Mouse (Mus musculus) heart, embryonic 12.5 days (tissue): Measurements from ENCODE around the gene Slc16a8. TPM values are rescaled to one million over a fixed set of nuclear protein-coding genes. Genes with fewer than 3 reads are reported as not detected.

ENCODE experiments used
- ATAC-seq: fragments of 200-750 bp; cut with Nextera tagmentation; 2 replicates; pipeline ENCODE4 v1.8.0; 2017; ENCODE audit warnings: moderate TSS enrichment, moderate library complexity; ENCODE audit not compliant: insufficient number of reproducible peaks, low FRiP score
- H3K27ac ChIP-seq: fragments of 300-500 bp; sonication (generic); 2 replicates; pipeline ENCODE4 v1.5.1; 2016; ENCODE audit warnings: mild to moderate bottlenecking, moderate library complexity; ENCODE audit not compliant: poor library complexity, severe bottlenecking
- H3K27me3 ChIP-seq: fragments of 300-500 bp; sonication (generic); replicated peaks from 2 replicates; pipeline ENCODE4 v1.6.1; 2016; ENCODE audit warnings: mild to moderate bottlenecking, moderate library complexity
- H3K36me3 ChIP-seq: fragments of 300-500 bp; sonication (generic); 2 replicates; pipeline ENCODE4 v1.6.1; 2016; ENCODE audit warnings: mild to moderate bottlenecking, moderate library complexity
- H3K4me1 ChIP-seq: fragments of 300-500 bp; sonication (generic); replicated peaks from 2 replicates; pipeline ENCODE4 v1.6.1; 2016; ENCODE audit warnings: mild to moderate bottlenecking
- H3K4me2 ChIP-seq: fragments of 300-500 bp; sonication (generic); 2 replicates; pipeline ENCODE4 v1.6.1; 2016; ENCODE audit warnings: mild to moderate bottlenecking, moderate library complexity
- H3K4me3 ChIP-seq: fragments of 300-500 bp; sonication (generic); 2 replicates; pipeline ENCODE4 v1.5.1; 2016; ENCODE audit warnings: mild to moderate bottlenecking
- H3K9ac ChIP-seq: fragments of 300-500 bp; sonication (generic); 2 replicates; pipeline ENCODE4 v1.6.1; 2016; ENCODE audit warnings: mild to moderate bottlenecking, moderate library complexity
- H3K9me3 ChIP-seq: fragments of 300-500 bp; sonication (generic); replicated peaks from 2 replicates; pipeline ENCODE4 v1.6.1; 2016; ENCODE audit warnings: mild to moderate bottlenecking, moderate library complexity
- WGBS: fragments of 180-500 bp; shearing (Covaris S2); methylation state at CpG from one replicate; pipeline ENCODE4 v1.1.7; 2016; 5-methylcytosine and 5-hydroxymethylcytosine counted together
- polyA plus RNA-seq: library from polyadenylated mRNA; unstranded; fragments of >200 nt; fragmentation: Nextera tagmentation; extraction: Ambion mirVana; gene quantifications from 2 replicates; pipeline ENCODE4 v1.2.1, GENCODE M21; 2016

Gene Slc16a8
- polyA plus RNA-seq, result 0.36 and 0.65 TPM in 2 replicates

- H3K9ac ChIP-seq, result no peak within 1 kb of the TSS
- no peak within 1 kb of the TSS for H3K4me2 ChIP-seq
- peaks cover 64% of the 10 kb centered on the region for H3K27me3 ChIP-seq
- H3K4me3 ChIP-seq, result no peak within 1 kb of the TSS
- H3K4me1 ChIP-seq, result peaks cover 15% of the 10 kb centered on the region
- WGBS, result 28% methylated on average over 3 of the region's 3 CpGs
- H3K36me3 ChIP-seq, result no peaks in the 10 kb centered on the region; the same call in 1 of the 2 replicates
- H3K9me3 ChIP-seq, result no peaks in the 10 kb centered on the region
- no peak within 1 kb of the TSS for H3K27ac ChIP-seq
- no peak for ATAC-seq
Measured at GRCm38 (mm10) chr15:79254661-79255060, at the start of gene Slc16a8. TSS of gene Slc16a8 (minus strand) at chr15:79254761.

DNA sequence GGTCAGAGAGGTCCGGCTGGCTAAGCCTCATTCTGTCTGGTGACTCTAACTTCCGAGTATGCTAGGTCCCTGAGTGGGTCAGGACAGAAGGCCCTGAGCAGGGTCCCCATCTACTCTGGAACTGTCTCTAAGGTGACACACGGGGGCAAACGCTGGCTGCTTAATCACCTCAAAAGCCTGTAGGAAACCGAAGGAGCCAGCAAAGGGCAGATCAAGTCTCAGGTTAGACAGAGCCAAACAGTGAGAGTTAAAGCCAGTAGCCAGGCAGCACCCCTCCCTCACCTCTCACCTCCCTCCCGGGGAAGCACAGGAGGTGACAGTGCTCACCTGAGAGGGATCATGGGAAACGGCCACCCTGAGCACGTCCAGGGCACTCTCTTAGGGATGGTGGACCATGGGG lies 49.2 kb upstream of the Slc16a8 start:
- no peaks in the 10 kb centered on the region for H3K4me1 ChIP-seq
- no peaks in the 10 kb centered on the region for H3K9me3 ChIP-seq
- no peak overlapping the region for H3K4me2 ChIP-seq
- H3K27me3 ChIP-seq, result no peaks in the 10 kb centered on the region
- no peak overlapping the region for H3K9ac ChIP-seq
- H3K27ac ChIP-seq, result no peak overlapping the region
- ATAC-seq, result no peak
- H3K36me3 ChIP-seq, result peaks cover 27% of the 10 kb centered on the region
- WGBS, result 79% methylated on average over 8 of the region's 8 CpGs
- no peak overlapping the region for H3K4me3 ChIP-seq

DNA sequence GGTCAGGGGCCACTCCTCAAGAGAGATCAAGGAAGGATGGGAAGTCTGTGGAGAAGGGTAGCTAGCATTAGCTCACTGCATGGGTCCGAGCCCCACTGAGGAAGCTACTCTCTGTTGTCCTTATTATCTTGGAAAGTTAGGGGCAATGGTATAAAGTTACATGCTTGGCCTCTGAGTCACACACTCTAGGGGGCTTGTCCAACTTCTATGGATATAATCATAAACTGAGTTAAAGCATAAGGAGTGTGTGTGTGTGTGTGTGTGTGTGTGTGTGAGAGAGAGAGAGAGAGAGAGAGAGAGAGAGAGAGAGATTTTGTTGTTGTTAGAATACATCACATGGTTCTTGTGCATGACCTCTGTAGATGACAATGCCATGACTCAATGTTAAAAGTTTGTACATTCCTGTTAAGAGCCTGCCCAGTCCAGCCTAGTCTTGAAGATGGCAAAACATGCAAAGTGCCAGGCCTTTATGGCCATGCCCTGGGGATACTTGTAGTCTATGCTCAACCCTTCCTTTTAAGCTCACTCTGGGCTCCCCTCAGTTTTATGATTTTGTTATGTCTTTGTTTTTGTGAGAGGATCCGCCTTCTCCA lies 45.1 kb upstream of the Slc16a8 start:
- no peak overlapping the region for H3K27ac ChIP-seq
- H3K4me1 ChIP-seq, result no peaks in the 10 kb centered on the region
- H3K27me3 ChIP-seq, result no peaks in the 10 kb centered on the region
- H3K36me3 ChIP-seq, result peaks cover 18% of the 10 kb centered on the region
- no peak overlapping the region for H3K9ac ChIP-seq
- H3K4me2 ChIP-seq, result no peak overlapping the region
- 73% methylated on average over 2 of the region's 2 CpGs for WGBS
- no peak overlapping the region for H3K4me3 ChIP-seq
- no peaks in the 10 kb centered on the region for H3K9me3 ChIP-seq
- ATAC-seq, result no peak

- no peak for ATAC-seq
- Histone ChIP-seq H3K27me3 (no peaks in the 10 kb centered on the region), H3K4me1 (no peaks in the 10 kb centered on the region), H3K4me3 (no peak overlapping the region), H3K9me3 (no peaks in the 10 kb centered on the region), H3K4me2 (no peak overlapping the region), H3K9ac (no peak overlapping the region), H3K27ac (no peak overlapping the region), H3K36me3 (peaks cover 15% of the 10 kb centered on the region)
- WGBS, result 89% methylated on average over 6 of the region's 6 CpGs
Measured at GRCm38 (mm10) chr15:79298553-79298952, 44.0 kb upstream of the Slc16a8 start.

DNA sequence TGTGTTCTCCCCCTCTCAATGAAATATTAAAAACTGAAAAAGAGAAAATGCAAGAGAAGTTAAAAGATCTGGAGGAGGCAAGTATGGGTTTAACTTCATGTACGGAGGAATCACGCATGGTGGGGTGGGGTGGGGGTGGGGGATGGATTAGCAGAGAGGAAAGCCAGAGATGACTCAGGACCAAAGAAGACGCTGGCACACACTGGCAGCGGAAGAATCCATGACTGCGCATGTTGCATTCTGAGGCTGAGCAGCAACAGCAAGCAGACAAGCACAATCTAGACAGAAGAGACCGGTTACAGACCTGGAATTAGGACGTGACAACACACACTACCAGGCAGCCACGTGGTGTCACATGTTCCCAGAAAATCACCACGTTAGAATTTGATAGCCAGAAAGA lies 38.2 kb upstream of the Slc16a8 start:
- Histone ChIP-seq H3K9ac (no peak overlapping the region), H3K27me3 (no peaks in the 10 kb centered on the region), H3K36me3 (peaks cover 9% of the 10 kb centered on the region), H3K27ac (no peak overlapping the region), H3K9me3 (no peaks in the 10 kb centered on the region), H3K4me2 (no peak overlapping the region), H3K4me1 (no peaks in the 10 kb centered on the region), H3K4me3 (no peak overlapping the region)
- ATAC-seq, result no peak
- 83% methylated on average over 9 of the region's 9 CpGs for WGBS

GRCm38 (mm10) chr15:79290340-79290739 lies 35.8 kb upstream of the Slc16a8 start:
- H3K4me2 ChIP-seq, result no peak overlapping the region
- no peak overlapping the region for H3K9ac ChIP-seq
- peaks cover 23% of the 10 kb centered on the region for H3K36me3 ChIP-seq
- no peaks in the 10 kb centered on the region for H3K4me1 ChIP-seq
- H3K9me3 ChIP-seq, result no peaks in the 10 kb centered on the region
- WGBS, result 82% methylated on average over 3 of the region's 3 CpGs
- H3K4me3 ChIP-seq, result no peak overlapping the region
- H3K27me3 ChIP-seq, result no peaks in the 10 kb centered on the region
- no peak overlapping the region for H3K27ac ChIP-seq
- no peak for ATAC-seq

GRCm38 (mm10) chr15:79289441-79289840 lies 34.9 kb upstream of the Slc16a8 start:
- Histone ChIP-seq H3K4me3 (no peak overlapping the region), H3K4me1 (no peaks in the 10 kb centered on the region), H3K27ac (no peak overlapping the region), H3K27me3 (no peaks in the 10 kb centered on the region), H3K9ac (no peak overlapping the region), H3K4me2 (no peak overlapping the region), H3K36me3 (peaks cover 23% of the 10 kb centered on the region), H3K9me3 (no peaks in the 10 kb centered on the region)
- ATAC-seq, result no peak
- 83% methylated on average over 12 of the region's 12 CpGs for WGBS

DNA sequence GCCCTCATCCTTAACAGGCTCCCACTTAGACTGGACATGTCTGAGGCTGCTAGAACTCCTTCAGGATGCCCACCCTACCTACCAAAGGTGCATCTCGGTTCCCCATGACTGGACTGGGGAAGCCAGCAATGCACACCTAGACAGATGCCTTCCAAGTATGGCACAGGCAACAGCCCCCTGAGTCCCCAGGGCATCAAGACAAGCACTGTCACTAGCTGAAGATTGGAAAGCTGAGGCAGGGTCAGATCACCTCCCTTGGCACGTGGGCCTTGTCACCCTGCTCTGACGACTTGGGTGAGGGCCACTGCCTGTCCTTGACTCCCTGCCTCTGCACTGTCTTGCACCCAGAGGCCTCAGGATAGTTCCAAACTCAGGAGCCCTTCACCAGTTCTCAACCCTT lies 33.8 kb upstream of the Slc16a8 start:
- 77% methylated on average over 3 of the region's 3 CpGs for WGBS

DNA sequence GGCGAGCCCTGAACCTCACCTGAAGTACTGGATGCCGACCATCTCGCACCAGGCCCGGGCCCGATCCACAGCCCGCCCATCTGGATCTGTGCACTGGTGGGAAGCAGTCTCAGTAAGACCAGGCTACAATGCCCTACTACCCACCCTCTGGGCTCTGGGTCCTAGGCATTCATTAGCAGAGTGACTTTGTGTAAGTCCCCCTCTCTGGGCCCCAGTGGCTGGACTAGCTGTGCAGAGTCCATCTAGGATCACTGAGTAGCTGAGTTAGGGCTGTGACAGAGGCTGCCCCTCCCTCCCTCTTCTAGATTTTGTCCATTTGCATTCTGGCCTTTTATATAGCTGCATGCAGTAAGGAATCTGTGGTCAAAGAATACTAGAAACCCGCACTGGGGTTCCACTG lies 32.5 kb upstream of the Slc16a8 start:
- Histone ChIP-seq H3K4me2 (no peak overlapping the region), H3K4me3 (no peak overlapping the region), H3K36me3 (peaks cover 23% of the 10 kb centered on the region), H3K4me1 (no peaks in the 10 kb centered on the region), H3K9me3 (no peaks in the 10 kb centered on the region), H3K27me3 (0 out of 2 replicates have a peak, but pooled peaks cover 5% of the 10 kb centered on the region), H3K27ac (no peak overlapping the region), H3K9ac (no peak overlapping the region)
- 91% methylated on average over 7 of the region's 7 CpGs for WGBS
- no peak for ATAC-seq

More for the DNA sequence above, 33.8 kb upstream of the Slc16a8 start:
- H3K4me3 ChIP-seq, result no peak overlapping the region
- no peaks in the 10 kb centered on the region for H3K9me3 ChIP-seq
- H3K27me3 ChIP-seq, result 0 out of 2 replicates have a peak, but pooled peaks cover 5% of the 10 kb centered on the region
- no peaks in the 10 kb centered on the region for H3K4me1 ChIP-seq
- H3K27ac ChIP-seq, result no peak overlapping the region
- H3K9ac ChIP-seq, result no peak overlapping the region
- peaks cover 23% of the 10 kb centered on the region for H3K36me3 ChIP-seq
- ATAC-seq, result no peak
- H3K4me2 ChIP-seq, result no peak overlapping the region

DNA sequence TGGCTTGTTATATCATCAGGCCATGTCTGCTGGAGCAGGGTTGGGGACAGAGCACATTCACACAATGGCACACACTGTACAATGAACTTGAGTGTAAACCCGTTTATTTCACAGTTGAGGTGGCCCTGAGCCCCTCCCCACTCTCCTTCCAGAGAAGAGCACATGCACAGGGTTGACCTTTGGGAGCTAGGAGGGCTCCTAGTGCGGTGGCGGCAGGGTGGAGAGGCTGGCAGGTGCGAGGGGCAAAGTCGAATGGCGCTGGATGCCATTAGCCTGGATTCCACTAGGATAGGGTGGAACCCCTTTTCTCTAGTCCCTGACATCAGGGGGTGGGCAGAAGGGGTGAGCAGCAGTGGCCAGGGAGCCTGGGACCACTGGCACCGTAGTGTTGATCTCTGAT lies 31.6 kb upstream of the Slc16a8 start:
- no peak overlapping the region for H3K4me2 ChIP-seq
- peaks cover 4% of the 10 kb centered on the region; the same call in 1 of the 2 replicates for H3K4me1 ChIP-seq
- WGBS, result 87% methylated on average over 7 of the region's 7 CpGs
- 0 out of 2 replicates have a peak, but pooled peaks cover 5% of the 10 kb centered on the region for H3K27me3 ChIP-seq
- peaks cover 23% of the 10 kb centered on the region for H3K36me3 ChIP-seq
- H3K9me3 ChIP-seq, result no peaks in the 10 kb centered on the region
- no peak for ATAC-seq
- H3K9ac ChIP-seq, result no peak overlapping the region
- no peak overlapping the region for H3K27ac ChIP-seq
- H3K4me3 ChIP-seq, result no peak overlapping the region

DNA sequence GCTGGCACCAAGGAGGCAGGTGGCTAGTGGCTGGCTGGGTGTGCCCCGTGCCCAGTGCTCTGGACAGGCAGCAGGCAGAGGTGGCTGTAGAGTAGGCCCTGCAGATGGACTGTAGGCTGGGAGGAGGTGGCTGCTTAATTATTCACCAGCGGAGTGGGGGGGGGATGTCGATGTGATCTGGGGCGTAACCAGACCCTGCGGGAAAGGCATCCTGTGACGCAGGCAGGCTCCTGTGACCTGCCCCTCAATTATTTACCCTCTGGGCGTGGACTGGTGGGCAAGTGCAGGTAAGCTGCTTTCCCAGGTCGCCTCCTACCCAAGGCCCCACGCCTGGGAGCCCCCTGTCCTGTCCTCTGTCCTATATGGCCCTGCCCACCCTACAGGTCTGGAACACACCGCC lies 30.8 kb upstream of the Slc16a8 start, which contains the start of gene Baiap2l2:
Gene Baiap2l2 (minus strand): TSS at position 139 of the 400 bp plus-strand sequence.
- ATAC-seq, result no peak
- Histone ChIP-seq H3K4me2 (no peak within 1 kb of the TSS), H3K27me3 (0 out of 2 replicates have a peak, but pooled peaks cover 5% of the 10 kb centered on the region), H3K36me3 (peaks cover 23% of the 10 kb centered on the region), H3K4me3 (no peak within 1 kb of the TSS), H3K9me3 (no peaks in the 10 kb centered on the region), H3K4me1 (peaks cover 9% of the 10 kb centered on the region; the same call in 1 of the 2 replicates), H3K9ac (no peak within 1 kb of the TSS), H3K27ac (no peak within 1 kb of the TSS)
- 78% methylated on average over 10 of the region's 10 CpGs for WGBS

GRCm38 (mm10) chr15:79283371-79283770 lies 28.8 kb upstream of the Slc16a8 start:
- ATAC-seq, result no peak
- Histone ChIP-seq H3K27me3 (0 out of 2 replicates have a peak, but pooled peaks cover 5% of the 10 kb centered on the region), H3K9me3 (0 out of 2 replicates have a peak, but pooled peaks cover 6% of the 10 kb centered on the region), H3K9ac (no peak overlapping the region), H3K27ac (no peak overlapping the region), H3K4me1 (peaks cover 9% of the 10 kb centered on the region; the same call in 1 of the 2 replicates), H3K36me3 (peaks cover 15% of the 10 kb centered on the region), H3K4me3 (no peak overlapping the region), H3K4me2 (no peak overlapping the region)
- WGBS, result 82% methylated on average over 4 of the region's 4 CpGs
